Mouse (Mus musculus) CH12.LX (cell line): ENCODE data around the gene Etv6. TPM values are rescaled to one million over a fixed set of nuclear protein-coding genes. Genes with fewer than 3 reads are reported as not detected.

Experiments used
- DNase-seq: peaks from one replicate; pipeline ENCODE4 v3.0.0-alpha.2; 2013; ENCODE audit errors: extremely low read depth
- H3K27ac ChIP-seq: 2 replicates; pipeline ENCODE4 v1.5.1; 2012; ENCODE audit warnings: low read depth, mild to moderate bottlenecking, control low read depth, moderate library complexity; ENCODE audit not compliant: insufficient read depth
- H3K27me3 ChIP-seq: replicated peaks from 2 replicates; pipeline ENCODE3; 2012; ENCODE audit warnings: inconsistent platforms
- H3K36me3 ChIP-seq, 2 experiments: replicated peaks in 1 of 2; 2 replicates each; pipeline versions ENCODE3 to v1.6.1; 2012; ENCODE audit warnings: inconsistent platforms in 1 of 2, low read length in 1 of 2, mild to moderate bottlenecking in 1 of 2, mixed read lengths in 1 of 2, moderate library complexity in 1 of 2; ENCODE audit not compliant: control insufficient read depth in 1 of 2, insufficient read depth in 1 of 2
- H3K4me1 ChIP-seq, 2 experiments: 2 replicates each; pipeline ENCODE4 v1.6.1; 2012; ENCODE audit warnings: inconsistent platforms in 1 of 2, moderate library complexity in 1 of 2; ENCODE audit not compliant: insufficient read depth in 2 of 2, control insufficient read depth in 1 of 2
- H3K4me2 ChIP-seq: 2 replicates; pipeline ENCODE4 v1.6.1; 2012; ENCODE audit warnings: low read depth, mild to moderate bottlenecking, control low read depth; ENCODE audit not compliant: poor library complexity, insufficient read depth, severe bottlenecking
- H3K4me3 ChIP-seq, 3 experiments: fragments of 150-350 bp in 1 of 3; sonication (generic) in 1 of 3; replicated peaks in 1 of 3; 2 replicates each; pipeline versions ENCODE3 to v1.5.1; 2011 to 2012; ENCODE audit warnings: low read depth in 2 of 3, low read length in 2 of 3, mild to moderate bottlenecking in 2 of 3, moderate library complexity in 2 of 3, control low read depth in 1 of 3, improper control_type of control experiment in 1 of 3, inconsistent platforms in 1 of 3, mixed read lengths in 1 of 3; ENCODE audit not compliant: poor library complexity in 1 of 3
- H3K79me2 ChIP-seq: replicated peaks from 2 replicates; pipeline ENCODE4 v1.6.1; 2012; ENCODE audit warnings: mild to moderate bottlenecking, moderate library complexity; ENCODE audit not compliant: control insufficient read depth, poor library complexity, insufficient read depth, severe bottlenecking; ENCODE audit errors: extremely low read depth
- H3K9ac ChIP-seq: 2 replicates; pipeline ENCODE4 v1.6.1; 2012; ENCODE audit warnings: low read depth, mild to moderate bottlenecking, control low read depth, moderate library complexity; ENCODE audit not compliant: insufficient read depth
- H3K9me3 ChIP-seq: replicated peaks from 2 replicates; pipeline ENCODE3; 2012; ENCODE audit warnings: low read length, inconsistent platforms, mixed read lengths
- BHLHE40 ChIP-seq: IDR thresholded peaks from 2 replicates; pipeline ENCODE4 v1.6.1; 2011; ENCODE audit warnings: mild to moderate bottlenecking, low read depth, low read length, improper control_type of control experiment
- CHD1 ChIP-seq: IDR thresholded peaks from 2 replicates; pipeline ENCODE4 v1.6.1; 2012; ENCODE audit warnings: low read depth, low read length, improper control_type of control experiment, inconsistent platforms
- CHD2 ChIP-seq: IDR thresholded peaks from 2 replicates; pipeline ENCODE4 v1.6.1; 2011; ENCODE audit warnings: low read length, improper control_type of control experiment
- CTCF ChIP-seq, 2 experiments: IDR thresholded peaks in 1 of 2; conservative IDR thresholded peaks in 1 of 2; 2 replicates each; pipeline ENCODE4 v1.5.1; 2011 to 2012; ENCODE audit warnings: low read depth in 2 of 2, low read length in 2 of 2, improper control_type of control experiment in 1 of 2, inconsistent platforms in 1 of 2, mild to moderate bottlenecking in 1 of 2, moderate library complexity in 1 of 2
- E2F4 ChIP-seq: IDR thresholded peaks from 2 replicates; pipeline ENCODE4 v1.6.1; 2011; ENCODE audit warnings: low read depth, low read length, improper control_type of control experiment; ENCODE audit not compliant: insufficient replicate concordance
- EP300 ChIP-seq: IDR thresholded peaks from 2 replicates; pipeline ENCODE4 v1.6.1; 2011; ENCODE audit warnings: low read length, improper control_type of control experiment
- HCFC1 ChIP-seq: IDR thresholded peaks from 2 replicates; pipeline ENCODE4 v1.6.1; 2012; ENCODE audit warnings: low read depth, mild to moderate bottlenecking, inconsistent platforms, low read length, improper control_type of control experiment
- IRF4 ChIP-seq: IDR thresholded peaks from 2 replicates; pipeline ENCODE4 v1.6.1; 2014; ENCODE audit warnings: low read depth, mild to moderate bottlenecking, inconsistent platforms, low read length, improper control_type of control experiment
- JUN ChIP-seq: IDR thresholded peaks from 2 replicates; pipeline ENCODE4 v1.6.1; 2011; ENCODE audit warnings: low read depth, mild to moderate bottlenecking, low read length, improper control_type of control experiment, moderate library complexity; ENCODE audit not compliant: insufficient read depth
- JUND ChIP-seq: conservative IDR thresholded peaks from 2 replicates; pipeline ENCODE4 v1.6.1; 2011; ENCODE audit warnings: low read depth, low read length, improper control_type of control experiment
- MAX ChIP-seq: IDR thresholded peaks from 2 replicates; pipeline ENCODE4 v1.6.1; 2011; ENCODE audit warnings: low read length, improper control_type of control experiment
- MAZ ChIP-seq: IDR thresholded peaks from 2 replicates; pipeline ENCODE4 v1.6.1; 2012; ENCODE audit warnings: low read depth, mild to moderate bottlenecking, inconsistent platforms, low read length, improper control_type of control experiment, moderate library complexity
- MXI1 ChIP-seq: IDR thresholded peaks from 2 replicates; pipeline ENCODE4 v1.6.1; 2011; ENCODE audit warnings: mild to moderate bottlenecking, low read depth, low read length, improper control_type of control experiment
- NELFE ChIP-seq: IDR thresholded peaks from 2 replicates; pipeline ENCODE4 v1.6.1; 2011; ENCODE audit warnings: low read depth, low read length, improper control_type of control experiment
- POLR2A ChIP-seq: IDR thresholded peaks from 2 replicates; pipeline ENCODE4 v1.6.1; 2011; ENCODE audit warnings: low read depth, mild to moderate bottlenecking, improper control_type of control experiment, low read length
- POLR2AphosphoS2 ChIP-seq: IDR thresholded peaks from 2 replicates; pipeline ENCODE4 v1.6.1; 2011; ENCODE audit warnings: low read depth, low read length, improper control_type of control experiment
- SIN3A ChIP-seq: IDR thresholded peaks from 2 replicates; pipeline ENCODE4 v1.6.1; 2012; ENCODE audit warnings: low read length, improper control_type of control experiment, inconsistent platforms
- SMC3 ChIP-seq: IDR thresholded peaks from 2 replicates; pipeline ENCODE4 v1.6.1; 2011; ENCODE audit warnings: low read depth, low read length, improper control_type of control experiment
- USF1 ChIP-seq: IDR thresholded peaks from 2 replicates; pipeline ENCODE4 v1.6.1; 2014; ENCODE audit warnings: low read depth, mild to moderate bottlenecking, inconsistent platforms, low read length, improper control_type of control experiment
- USF2 ChIP-seq: conservative IDR thresholded peaks from 2 replicates; pipeline ENCODE4 v1.6.1; 2011; ENCODE audit warnings: low read depth, low read length, improper control_type of control experiment
- ZC3H11A ChIP-seq: IDR thresholded peaks from 2 replicates; pipeline ENCODE4 v1.6.1; 2012; ENCODE audit warnings: low read depth, mild to moderate bottlenecking, inconsistent platforms, low read length, improper control_type of control experiment
- ZKSCAN1 ChIP-seq: IDR thresholded peaks from 2 replicates; pipeline ENCODE4 v1.6.1; 2012; ENCODE audit warnings: low read depth, inconsistent platforms, low read length, improper control_type of control experiment, borderline replicate concordance
- ZNF384 ChIP-seq: IDR thresholded peaks from 2 replicates; pipeline ENCODE4 v1.6.1; 2012; ENCODE audit warnings: low read depth, low read length, improper control_type of control experiment, inconsistent platforms
- dilution Hi-C: fragments of 300-500 bp; cut with MboI; formaldehyde crosslinking; loops from 2 replicates; pipeline ENCODE4 v1.14.3; 2020; ENCODE audit warnings: low sequenced_read_pairs; ENCODE audit not compliant: extremely low pct_unique_long_range_greater_than_20kb, extremely low pct_ligation_motif_present
- in situ Hi-C: fragments of 300-500 bp; cut with MboI; formaldehyde crosslinking; loops from 3 replicates; pipeline ENCODE4 v1.14.3; 2019; ENCODE audit warnings: low sequenced_read_pairs, low pct_ligation_motif_present, low pct_unique_long_range_greater_than_20kb, mixed read lengths
- polyA plus RNA-seq: library from polyadenylated mRNA; unstranded; fragments of >175 nt; gene quantifications from 2 replicates; pipeline ENCODE4 v1.2.1, GENCODE M21; 2012; ENCODE audit warnings: low read depth; ENCODE audit not compliant: insufficient read length
- total RNA-seq, 2 experiments: library from RNA; depleted of rRNA; stranded (reverse); fragments of 300-350 nt in 1 of 2; fragments of >200 nt in 1 of 2; gene quantifications; 2 replicates each; pipeline ENCODE4 v1.2.3; 2012 to 2014

Gene Etv6
- total and polyA plus RNA-seq, 3 experiments = 7.6 to 29.5 (median 10.1) TPM

DNA sequence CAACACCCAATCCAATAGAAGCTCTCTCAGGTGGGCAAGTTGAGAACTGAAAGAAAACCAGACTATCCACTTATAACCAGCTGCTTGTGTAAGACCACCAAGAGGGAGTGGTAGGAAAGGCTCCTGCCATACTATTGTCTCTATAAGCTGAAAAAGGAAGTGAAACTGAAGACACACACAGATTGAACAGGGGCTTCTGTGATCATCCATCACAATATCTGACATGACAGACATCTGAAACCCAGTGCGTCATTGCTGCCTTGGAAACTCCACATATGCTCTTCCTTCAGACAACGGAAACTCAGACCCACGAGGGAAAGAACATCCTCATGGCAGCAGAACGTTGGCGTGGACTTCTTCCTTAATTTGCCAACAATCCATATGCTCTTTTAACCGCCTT lies 14.7 kb upstream of the Etv6 start (continued):
- TF ChIP-seq BHLHE40 (no peak), JUN (peak; percentile 15; the same call in 1 of the 2 replicates), JUND (no peak), MAX (peak; percentile 62), E2F4 (no peak), POLR2A (no peak), IRF4 (peak; percentile 84), HCFC1 (no peak), SIN3A (no peak), USF1 (no peak), CHD1 (no peak), USF2 (no peak), NELFE (no peak), POLR2AphosphoS2 (no peak), ZNF384 (no peak)

GRCm38 (mm10) chr6:134026264-134026663 lies 9.2 kb upstream of the Etv6 start:
- H3K36me3 ChIP-seq = no peaks in the 10 kb centered on the region
- peaks cover 7% of the 10 kb centered on the region for H3K9me3 ChIP-seq
- DNase-seq = no peak
- TF ChIP-seq HCFC1 (no peak), SMC3 (no peak), CHD2 (no peak), POLR2A (no peak), ZNF384 (no peak)
- H3K9ac ChIP-seq = no peak overlapping the region
- no peak overlapping the region for H3K4me2 ChIP-seq
- peaks cover 3 to 11% of the 10 kb centered on the region in 2 experiments; a peak in 3 of 4 replicates for H3K4me1 ChIP-seq
- in situ Hi-C loops = loop anchor here (25.0 kb wide), 1 partner anchor 186 kb away; no protein-coding TSS in a partner anchor
- H3K27me3 ChIP-seq = no peaks in the 10 kb centered on the region
- no peaks in the 10 kb centered on the region for H3K79me2 ChIP-seq
- dilution Hi-C loops = no loop called here
- H3K4me3 ChIP-seq = no peak overlapping the region
- no peak overlapping the region for H3K27ac ChIP-seq

DNA sequence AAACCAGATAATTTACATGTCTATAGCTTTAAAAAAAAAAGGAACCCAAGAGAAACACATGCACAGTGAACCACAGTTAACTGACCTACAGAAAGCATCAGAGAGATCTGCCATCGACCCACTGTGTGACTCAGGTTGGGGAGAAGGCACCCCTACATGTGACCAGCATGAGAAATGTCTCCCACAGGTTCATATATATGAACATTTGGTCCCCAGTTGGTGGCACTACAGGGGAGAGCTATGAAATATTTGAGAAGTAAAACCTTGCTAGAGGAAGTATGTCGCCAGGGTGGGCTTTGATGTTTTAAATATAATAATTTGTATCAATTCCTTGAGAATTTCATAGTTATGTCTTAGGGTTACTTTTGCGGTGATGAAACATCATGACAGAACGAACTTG lies 8.5 kb upstream of the Etv6 start:
- in situ Hi-C loops = loop anchor here (25.0 kb wide), 1 partner anchor 185 kb away; no protein-coding TSS in a partner anchor
- peaks cover 7% of the 10 kb centered on the region for H3K9me3 ChIP-seq
- no peak for TF ChIP-seq CTCF (conservative IDR thresholded peaks at IDR 0.05 in 1 of 2, IDR thresholded peaks at IDR 0.05 in 1 of 2; ENCODE audit: low read depth in 2 of 2, low read length in 2 of 2)
- TF ChIP-seq MXI1 = no peak
- no peak for TF ChIP-seq JUN
- TF ChIP-seq ZC3H11A = no peak
- TF ChIP-seq USF1 = no peak
- no peak for TF ChIP-seq ZKSCAN1
- TF ChIP-seq NELFE = no peak
- TF ChIP-seq EP300 = no peak
- TF ChIP-seq HCFC1 = no peak
- no peak for TF ChIP-seq BHLHE40
- TF ChIP-seq MAZ = no peak
- no peak for TF ChIP-seq POLR2A
- TF ChIP-seq, all 38 proteins: peak for 0
- H3K4me2 ChIP-seq = no peak overlapping the region
- H3K4me3 ChIP-seq = no peak overlapping the region
- DNase-seq = no peak
- no peaks in the 10 kb centered on the region for H3K79me2 ChIP-seq
- dilution Hi-C loops = no loop called here
- no peaks in the 10 kb centered on the region for H3K36me3 ChIP-seq
- peaks cover 0 to 4% of the 10 kb centered on the region in 2 experiments; a peak in 2 of 4 replicates for H3K4me1 ChIP-seq
- no peaks in the 10 kb centered on the region for H3K27me3 ChIP-seq
- no peak overlapping the region for H3K9ac ChIP-seq
- no peak overlapping the region for H3K27ac ChIP-seq
